9 mouse cellular contexts compared by ENCODE assay signal in genomic region chr11:43575061-43575375, GRCm38 (mm10). TPM values are rescaled to one million over a fixed set of nuclear protein-coding genes. Genes with fewer than 3 reads are reported as not detected.
DNase-seq lines count a peak whose midpoint lies in the region; ATAC-seq and TF ChIP-seq lines count a peak whose summit lies in the region.
"Had no signal": no experiment of that assay in that cellular context is flagged by ENCODE, and none has a peak within 500 bp of the region (broad histone marks: within the 10 kb centered on the region; RNA-seq: fewer than 3 reads in every experiment).

No protein-coding gene starts in this region.

- TF ChIP-seq CTCF in stomach, postnatal 0 days (IDR thresholded peaks at IDR 0.05; ENCODE audit: low read depth): no peak

- H3K9me3 ChIP-seq in heart, embryonic 10.5 days: no peaks in the 10 kb centered on the region
- no peaks in the 10 kb centered on the region for H3K9me3 ChIP-seq in stomach, embryonic 14.5 days (ENCODE audit: control insufficient read depth, low read depth, low read length)
- H3K9me3 ChIP-seq in stomach, postnatal 0 days (ENCODE audit: control insufficient read depth, low read length): no peaks in the 10 kb centered on the region
- H3K9me3 ChIP-seq in limb, embryonic 11.5 days (ENCODE audit: control insufficient read depth, low read length): no peaks in the 10 kb centered on the region

- peak overlapping the region; percentile 85 for H3K27ac ChIP-seq in heart, embryonic 10.5 days
- peak overlapping the region; percentile 68 for H3K27ac ChIP-seq in stomach, embryonic 14.5 days (ENCODE audit: low read length)
- no peak overlapping the region for H3K27ac ChIP-seq in stomach, postnatal 0 days (replicated peaks)
- H3K27ac ChIP-seq in limb, embryonic 11.5 days (replicated peaks; ENCODE audit: low read depth, low read length): peak overlapping the region; percentile 3; the same call in 1 of the 2 replicates

- no peak overlapping the region for H3K4me2 ChIP-seq in stomach, embryonic 14.5 days (replicated peaks; ENCODE audit: low read depth, low read length)
- H3K4me2 ChIP-seq in stomach, postnatal 0 days (replicated peaks; ENCODE audit: low read depth): no peak overlapping the region
- peak overlapping the region; percentile 15; the same call in 1 of the 2 replicates for H3K4me2 ChIP-seq in limb, embryonic 11.5 days (ENCODE audit: low read depth, severe bottlenecking)

- H3K4me1 ChIP-seq in heart, embryonic 10.5 days: peaks cover 53% of the 10 kb centered on the region
- peaks cover 16% of the 10 kb centered on the region for H3K4me1 ChIP-seq in stomach, embryonic 14.5 days (ENCODE audit: control insufficient read depth, insufficient read depth, low read length)
- 0 out of 2 replicates have a peak, but pooled peaks cover 3% of the 10 kb centered on the region for H3K4me1 ChIP-seq in stomach, postnatal 0 days (replicated peaks; ENCODE audit: control insufficient read depth, insufficient read depth)
- H3K4me1 ChIP-seq in limb, embryonic 11.5 days (ENCODE audit: control insufficient read depth, insufficient read depth, low read length): peaks cover 5% of the 10 kb centered on the region; the same call in 1 of the 2 replicates

- no peak for TF ChIP-seq EP300 in stomach, postnatal 0 days (optimal IDR thresholded peaks at IDR 0.05)

- ATAC-seq in stomach, embryonic 14.5 days (ENCODE audit: insufficient number of reproducible peaks, insufficient read depth, low FRiP score, low read depth): no peak; the same call in 1 of the 2 replicates
- no peak for ATAC-seq in stomach, postnatal 0 days (ENCODE audit: low FRiP score, low TSS enrichment)
- ATAC-seq in limb, embryonic 11.5 days (ENCODE audit: insufficient number of reproducible peaks, low FRiP score, low TSS enrichment, low read depth): no peak; the same call in 1 of the 2 replicates

- 19% methylated on average over 3 of the region's 3 CpGs for WGBS in heart, embryonic 10.5 days
- WGBS in stomach, embryonic 14.5 days: 16% methylated on average over 3 of the region's 3 CpGs
- 21% methylated on average over 3 of the region's 3 CpGs for WGBS in stomach, postnatal 0 days
- 15% methylated on average over 3 of the region's 3 CpGs for WGBS in limb, embryonic 11.5 days

- no peak overlapping the region for H3K4me3 ChIP-seq in heart, embryonic 10.5 days
- no peak overlapping the region for H3K4me3 ChIP-seq in stomach, embryonic 14.5 days (ENCODE audit: low read depth, low read length)
- no peak overlapping the region for H3K4me3 ChIP-seq in stomach, postnatal 0 days (ENCODE audit: low read depth, low read length)
- no peak overlapping the region for H3K4me3 ChIP-seq in limb, embryonic 11.5 days (ENCODE audit: low read depth, low read length)

- H3K36me3 ChIP-seq in heart, embryonic 10.5 days: peaks cover 39% of the 10 kb centered on the region
- peaks cover 4% of the 10 kb centered on the region; the same call in 1 of the 2 replicates for H3K36me3 ChIP-seq in stomach, embryonic 14.5 days (ENCODE audit: control insufficient read depth, insufficient read depth, low read length)
- no peaks in the 10 kb centered on the region; the same call in 1 of the 2 replicates for H3K36me3 ChIP-seq in stomach, postnatal 0 days (ENCODE audit: control insufficient read depth, insufficient read depth, low read length)
- H3K36me3 ChIP-seq in limb, embryonic 11.5 days (ENCODE audit: control insufficient read depth, insufficient read depth, low read length): no peaks in the 10 kb centered on the region

- no peak overlapping the region; the same call in 1 of the 2 replicates for H3K9ac ChIP-seq in stomach, embryonic 14.5 days (replicated peaks; ENCODE audit: low read depth, low read length)
- no peak overlapping the region for H3K9ac ChIP-seq in stomach, postnatal 0 days (ENCODE audit: low read length)
- peak overlapping the region; percentile 37 for H3K9ac ChIP-seq in limb, embryonic 11.5 days (ENCODE audit: low read length)

- H3K27me3 ChIP-seq in heart, embryonic 10.5 days (ENCODE audit: insufficient read depth, poor library complexity, severe bottlenecking): no peaks in the 10 kb centered on the region
- H3K27me3 ChIP-seq in stomach, embryonic 14.5 days (ENCODE audit: control insufficient read depth, insufficient read depth, low read length): no peaks in the 10 kb centered on the region
- H3K27me3 ChIP-seq in stomach, postnatal 0 days (ENCODE audit: control insufficient read depth, insufficient read depth, low read length): no peaks in the 10 kb centered on the region
- no peaks in the 10 kb centered on the region for H3K27me3 ChIP-seq in limb, embryonic 11.5 days (ENCODE audit: control insufficient read depth, insufficient read depth, low read length)

- no peak for DNase-seq in heart, embryonic 10.5 days (ENCODE audit: low spot score)
- no peak for DNase-seq in heart, adult 8-10 months (ENCODE audit: low spot score)
- no peak for DNase-seq in stomach, postnatal 0 days (ENCODE audit: low spot score)
- DNase-seq in limb, embryonic 11.5 days (ENCODE audit: low spot score): no peak
- DNase-seq in adrenal gland, postnatal 14 days: no peak
- no peak for DNase-seq in Muller cell, postnatal 12 days (ENCODE audit: inconsistent ontology term)
- DNase-seq in adrenal gland, postnatal 25 days: no peak
- DNase-seq: lung, adult 2 months had no signal

RNA-seq across cellular contexts. Expression of gene 4933415A04Rik, which starts 11.8 kb away (rescaled TPM):
- polyA plus RNA-seq in heart, embryonic 10.5 days (2016; fragmentation: Nextera tagmentation; extraction: Ambion mirVana): 7.1 and 7.4 TPM in 2 replicates
- under 1 TPM; 0.22 to 0.57 (median 0.48) TPM for total RNA-seq in heart, adult 8-10 months (2022)
- 4.1 and 6.2 TPM in 2 replicates for polyA plus RNA-seq in stomach, embryonic 14.5 days (2014; fragmentation: Nextera tagmentation; extraction: Ambion mirVana)
- 2.4 TPM in 2 replicates for polyA plus RNA-seq in stomach, postnatal 0 days (2015; fragmentation: Nextera tagmentation; extraction: Ambion mirVana)
- 7.7 and 9.2 TPM in 2 replicates for polyA plus RNA-seq in limb, embryonic 11.5 days (2014; fragmentation: Nextera tagmentation; extraction: Ambion mirVana)
- total RNA-seq in adrenal gland, postnatal 14 days (2021): 1.6 and 1.7 TPM in 2 replicates
- 1.0 and 1.1 TPM in 2 replicates for total RNA-seq in adrenal gland, postnatal 25 days (2021)

RNA-seq across cellular contexts. Expression of gene Fabp6, which starts 26.3 kb away (rescaled TPM):
- not detected in 2 replicates for polyA plus RNA-seq in heart, embryonic 10.5 days (2016; fragmentation: Nextera tagmentation; extraction: Ambion mirVana)
- total RNA-seq in heart, adult 8-10 months (2022): not detected
- polyA plus RNA-seq in stomach, embryonic 14.5 days (2014; fragmentation: Nextera tagmentation; extraction: Ambion mirVana): not detected in 2 replicates
- polyA plus RNA-seq in stomach, postnatal 0 days (2015; fragmentation: Nextera tagmentation; extraction: Ambion mirVana): 5.9 and 7.6 TPM in 2 replicates
- polyA plus RNA-seq in limb, embryonic 11.5 days (2014; fragmentation: Nextera tagmentation; extraction: Ambion mirVana): not detected in 2 replicates
- total RNA-seq in adrenal gland, postnatal 14 days (2021): not detected in 2 replicates
- not detected in 2 replicates for total RNA-seq in adrenal gland, postnatal 25 days (2021)

RNA-seq across cellular contexts. Expression of gene Ccnjl, which starts 46.4 kb away (rescaled TPM):
- 24.7 and 33.2 TPM in 2 replicates for polyA plus RNA-seq in heart, embryonic 10.5 days (2016; fragmentation: Nextera tagmentation; extraction: Ambion mirVana)
- 1 to 10 TPM in 3 of 4 experiments, under 1 TPM in 1; 0.87 to 2.2 (median 1.4) TPM for total RNA-seq in heart, adult 8-10 months (2022)
- 18.1 and 20.0 TPM in 2 replicates for polyA plus RNA-seq in stomach, embryonic 14.5 days (2014; fragmentation: Nextera tagmentation; extraction: Ambion mirVana)
- polyA plus RNA-seq in stomach, postnatal 0 days (2015; fragmentation: Nextera tagmentation; extraction: Ambion mirVana): 5.2 and 5.5 TPM in 2 replicates
- 33.8 and 34.2 TPM in 2 replicates for polyA plus RNA-seq in limb, embryonic 11.5 days (2014; fragmentation: Nextera tagmentation; extraction: Ambion mirVana)
- 5.0 and 7.7 TPM in 2 replicates for total RNA-seq in adrenal gland, postnatal 14 days (2021)
- total RNA-seq in adrenal gland, postnatal 25 days (2021): 3.2 and 3.9 TPM in 2 replicates
